Mouse (Mus musculus) embryonic fibroblast, embryonic 13.5 days (primary cell): ENCODE measurements around the gene Slc4a10.

Source experiments
- CTCF ChIP-seq: IDR thresholded peaks from 2 replicates; pipeline ENCODE4 v1.5.1; 2011; ENCODE audit warnings: mild to moderate bottlenecking, control low read depth, low read length, moderate library complexity, borderline replicate concordance; ENCODE audit not compliant: insufficient read depth
- POLR2A ChIP-seq: IDR thresholded peaks from 2 replicates; pipeline ENCODE4 v1.6.1; 2011; ENCODE audit warnings: low read depth, mild to moderate bottlenecking, control low read depth, low read length, moderate library complexity

DNA sequence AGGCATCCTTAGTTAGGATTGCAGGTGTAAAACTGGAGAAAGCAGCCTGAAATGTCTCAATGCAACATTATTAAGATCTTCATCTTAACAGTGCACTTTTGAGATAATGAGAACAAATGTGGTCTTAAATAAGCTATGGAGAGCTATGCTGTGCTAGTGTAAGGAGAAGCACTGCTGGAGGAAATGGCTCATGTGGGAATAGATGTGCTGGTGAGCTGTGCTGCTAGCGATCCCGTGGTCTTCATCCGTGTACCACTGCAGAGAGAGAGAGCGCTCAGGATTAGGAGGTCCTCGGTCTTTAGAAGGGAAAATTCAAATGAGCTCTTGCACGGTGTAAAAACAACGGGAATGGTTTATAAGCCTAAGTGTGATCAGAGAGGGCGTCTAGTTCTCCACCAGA is 286.2 kb downstream of the Slc4a10 start:
- TF ChIP-seq CTCF (no peak), POLR2A (no peak)
